Mouse (Mus musculus) adrenal gland, postnatal 0 days (tissue): Measurements from ENCODE around the gene Epx. TPM values are rescaled to one million over a fixed set of nuclear protein-coding genes. Genes with fewer than 3 reads are reported as not detected.

Source experiments
- polyA plus RNA-seq: library from polyadenylated mRNA; unstranded; fragments of >200 nt; fragmentation: Nextera tagmentation; extraction: Ambion mirVana; gene quantifications from 2 replicates; pipeline ENCODE4 v1.2.1, GENCODE M21; 2015

Gene Epx
- polyA plus RNA-seq, result not detected in 2 replicates

DNA sequence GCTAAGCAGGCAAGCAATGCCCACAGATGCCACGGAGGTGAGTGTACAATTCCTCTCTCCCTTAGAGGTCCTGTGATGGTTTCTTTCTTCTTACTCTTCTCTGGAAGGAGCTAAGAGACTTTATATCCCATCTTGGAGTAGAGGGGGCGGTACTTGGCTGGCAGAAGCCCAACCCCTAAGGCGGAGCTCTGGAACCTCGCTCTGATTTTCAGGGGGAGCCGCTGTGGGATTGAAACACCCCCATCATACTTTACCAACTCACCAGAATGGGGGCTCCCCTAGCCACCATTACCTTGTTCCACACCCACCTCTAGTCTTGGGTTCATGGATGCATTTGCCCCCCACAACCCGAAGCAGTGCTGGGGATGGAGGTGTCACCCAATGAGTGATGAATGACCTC lies at the start of gene Epx:
Gene Epx, minus strand, starts transcription at position 101 of the 400 bp plus-strand sequence.

DNA sequence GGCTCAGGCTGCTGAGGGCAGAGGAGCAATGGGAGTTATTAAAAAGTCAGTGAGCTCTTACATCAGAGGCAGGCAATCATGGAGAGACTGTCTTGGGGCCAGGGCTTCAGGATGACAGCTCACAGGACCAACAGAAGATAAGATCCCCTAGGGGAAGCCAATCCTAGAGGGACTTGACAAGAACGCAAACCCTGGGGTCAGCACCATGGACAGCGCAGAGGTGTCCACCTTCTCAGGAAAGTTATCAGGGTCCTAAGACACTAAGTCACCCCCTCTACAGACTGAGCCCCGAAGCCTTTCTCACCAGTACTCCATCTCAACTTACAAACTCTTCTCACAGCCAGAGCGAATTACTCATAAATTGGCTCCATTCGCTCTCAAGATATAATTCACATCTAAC lies 45.6 kb upstream of the Epx start, which contains the start of gene Olfr464:
Gene Olfr464, minus strand, starts transcription at position 2 of the 400 bp plus-strand sequence.

DNA sequence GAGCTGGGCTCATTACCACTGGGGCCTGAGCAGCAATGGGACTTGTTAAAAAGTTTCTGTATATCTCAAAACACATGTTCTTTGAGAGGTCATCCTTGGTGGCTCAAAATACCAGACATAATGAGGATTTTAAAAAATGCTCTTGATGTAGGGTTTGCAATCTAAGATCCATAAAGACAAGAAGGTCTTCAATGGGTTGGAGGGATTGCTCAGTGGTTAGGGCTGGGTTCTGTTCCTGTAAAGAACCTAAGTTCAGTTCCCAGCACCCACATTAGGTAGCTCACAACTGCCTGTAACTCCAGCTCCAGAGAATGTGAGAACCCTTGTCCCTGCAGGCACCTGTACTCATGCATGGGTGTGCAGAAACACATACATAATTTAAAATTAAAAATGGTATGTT lies 22.0 kb upstream of the Epx start, which contains the start of gene Olfr463:
Gene Olfr463, minus strand, starts transcription at position 101 of the 400 bp plus-strand sequence.

DNA sequence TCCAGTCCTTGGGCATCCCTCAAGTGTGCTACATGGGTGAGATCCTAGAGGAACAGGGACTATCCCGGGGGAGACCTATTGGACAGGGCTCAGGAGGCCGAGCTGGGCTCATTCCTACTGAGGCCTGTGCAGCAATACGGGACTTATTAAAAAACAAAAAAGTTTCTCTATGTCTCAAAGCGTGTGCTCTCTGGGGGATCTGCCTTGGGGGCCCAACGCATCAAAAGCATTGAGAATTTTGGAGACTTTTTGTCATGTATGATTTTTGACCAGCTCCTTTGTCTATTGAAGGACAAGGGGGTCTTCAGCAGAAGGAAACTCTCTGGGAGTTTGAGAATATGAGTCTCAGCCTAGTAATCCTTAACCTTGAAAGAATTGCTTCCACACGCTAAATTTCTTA lies 16.8 kb upstream of the Epx start, which contains the start of gene Olfr462:
Gene Olfr462, minus strand, starts transcription at position 101 of the 400 bp plus-strand sequence.

DNA sequence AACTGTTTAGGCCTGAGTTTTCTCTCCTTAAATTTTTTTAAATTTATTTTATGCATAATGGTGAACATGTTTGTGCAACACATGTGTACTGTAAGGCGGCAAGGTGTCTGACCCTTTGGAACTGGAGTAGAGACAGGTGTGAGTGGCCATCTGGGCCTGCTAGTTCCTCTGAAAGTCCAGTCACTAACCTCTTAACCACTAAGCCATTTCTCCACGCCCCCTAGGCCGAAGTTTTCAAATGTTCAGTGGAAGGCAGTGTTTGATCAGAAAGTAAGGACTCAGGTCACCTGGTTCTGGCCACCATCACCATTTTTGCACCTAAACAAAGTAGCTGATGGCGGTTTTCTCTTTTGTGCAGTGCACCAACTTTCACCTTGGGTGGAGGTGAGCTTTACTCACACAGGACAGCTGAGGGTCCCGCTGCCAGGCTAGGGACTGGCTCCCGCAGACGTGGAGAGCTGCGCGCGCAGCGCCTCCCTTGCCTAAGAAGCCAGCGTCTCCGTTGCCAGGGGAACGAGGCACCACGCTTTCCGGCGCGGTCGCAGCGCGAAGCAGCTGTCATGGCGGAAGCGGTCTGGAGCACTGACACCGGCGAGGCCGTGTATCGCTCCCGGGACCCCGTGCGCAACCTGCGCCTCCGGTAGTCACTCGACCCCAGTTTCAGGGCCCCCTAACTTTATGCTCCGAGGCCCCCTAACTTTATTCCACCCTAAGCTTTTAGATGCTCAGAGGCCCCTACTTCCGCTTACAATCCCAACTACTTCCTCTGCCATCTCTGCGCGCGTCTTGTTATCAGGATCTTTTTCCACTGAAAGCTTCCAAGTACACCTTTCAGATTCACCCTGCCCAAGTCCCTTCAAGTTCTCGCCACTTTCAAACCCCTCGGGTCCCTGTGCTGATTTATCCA lies 22.4 kb downstream of the Epx start, which contains the start of gene Mks1:
Gene Mks1, plus strand, starts transcription at position 526 of the 907 bp plus-strand sequence.

DNA sequence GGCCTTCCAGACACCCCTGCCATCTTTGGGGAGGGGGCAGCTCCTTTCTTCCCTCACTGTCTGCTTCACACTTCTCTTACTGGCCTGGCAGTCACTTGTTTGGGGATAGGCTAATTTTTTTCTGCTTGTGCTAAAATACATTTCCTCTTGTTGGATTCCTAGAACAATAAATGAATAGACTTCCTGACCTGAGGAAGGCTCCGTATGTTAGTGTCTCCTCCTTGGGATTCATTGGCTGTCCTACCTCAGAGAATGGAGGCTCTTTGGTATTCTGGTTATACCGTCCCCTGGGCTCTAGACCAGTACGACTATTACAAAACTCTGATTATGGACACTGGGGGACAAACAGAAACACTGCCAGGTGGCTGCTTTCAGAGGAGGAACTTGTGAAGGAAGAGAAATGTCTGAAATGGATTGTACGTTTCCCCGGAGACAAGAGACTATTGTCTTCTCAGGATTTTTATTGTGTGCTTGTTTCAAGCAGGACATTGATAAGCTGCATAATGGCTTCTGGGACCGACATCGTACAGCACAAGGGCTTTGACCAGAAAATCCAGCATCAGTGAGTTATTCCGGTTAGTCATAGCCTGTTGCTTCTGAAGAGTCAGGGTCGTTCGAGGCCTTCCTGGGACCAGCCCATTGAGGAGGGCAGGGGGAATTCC lies 47.0 kb downstream of the Epx start, which contains the start of gene Lpo:
Gene Lpo, minus strand, starts transcription at position 51 of the 662 bp plus-strand sequence.

Other genes starting within 250 kb of the Epx start
- 1.1 and 1.7 TPM in 2 replicates for gene Rnf43, start 212.8 kb downstream of the Epx start, polyA plus RNA-seq
- gene Supt4a, start 138.0 kb downstream of the Epx start, polyA plus RNA-seq, result 261 and 330 TPM in 2 replicates
- 1.3 and 2.8 TPM in 2 replicates for gene Tspoap1, start 115.0 kb downstream of the Epx start, polyA plus RNA-seq
- gene Mpo, start 82.0 kb downstream of the Epx start, polyA plus RNA-seq, result 9.7 and 15.2 TPM in 2 replicates
- not detected in 2 replicates for gene Lpo, start 47.2 kb downstream of the Epx start, polyA plus RNA-seq
- gene Mks1, start 22.3 kb downstream of the Epx start, polyA plus RNA-seq, result 5.8 and 10.8 TPM in 2 replicates
- gene Olfr462, start 16.7 kb upstream of the Epx start, polyA plus RNA-seq, result not detected in 2 replicates
- gene Olfr463, start 21.9 kb upstream of the Epx start, polyA plus RNA-seq, result not detected in 2 replicates
- not detected in 2 replicates for gene Olfr464, start 45.4 kb upstream of the Epx start, polyA plus RNA-seq
- gene Dynll2, start 112.0 kb upstream of the Epx start, polyA plus RNA-seq, result 24.7 and 29.8 TPM in 2 replicates
- 107 and 152 TPM in 2 replicates for gene Srsf1, start 171.8 kb upstream of the Epx start, polyA plus RNA-seq
- 22.3 and 26.7 TPM in 2 replicates for gene Vezf1, start 192.7 kb upstream of the Epx start, polyA plus RNA-seq
- 21.6 and 27.9 TPM in 2 replicates for gene Cuedc1, start 222.5 kb upstream of the Epx start, polyA plus RNA-seq